Mouse (Mus musculus): Measurements from ENCODE around the gene Dio3. TPM values are rescaled to one million over a fixed set of nuclear protein-coding genes. Genes with fewer than 3 reads are reported as not detected.
A peak's percentile ranks its signal among the peaks of the same experiment; 100 is the strongest.

The Dio3 gene
- polyA plus RNA-seq, 1 experiment from 2014 or later, result 0.12 TPM

DNA sequence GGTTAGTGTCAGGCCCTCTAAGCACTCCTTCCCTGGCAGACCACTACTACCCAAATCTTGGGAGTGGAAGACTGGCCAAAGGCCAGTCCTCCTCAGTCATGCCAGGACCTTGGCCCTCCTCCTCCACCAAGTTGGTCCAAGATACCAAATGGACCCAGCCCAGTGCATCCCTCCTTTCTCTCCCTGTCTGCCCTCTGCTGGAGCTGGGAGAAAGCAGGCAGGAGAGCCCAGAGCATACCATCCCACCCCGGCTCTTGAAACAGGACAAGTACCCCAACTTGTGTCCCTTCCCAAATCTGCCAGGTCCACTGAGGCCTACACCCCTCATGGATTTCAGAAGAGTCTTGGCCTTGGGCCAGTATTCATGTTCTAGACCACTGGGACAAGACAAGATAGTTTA, 2.8 kb upstream of the Dio3 start:
- 0 out of 2 replicates have a peak, but pooled peaks have one; percentile 15 for TF ChIP-seq CTCF (IDR thresholded peaks at IDR 0.05; ENCODE audit: low read depth)
- Histone ChIP-seq H3K9ac (no peak overlapping the region), H3K27me3 (ENCODE audit: insufficient read depth, low read length) (peaks cover 64% of the 10 kb centered on the region), H3K27ac (ENCODE audit: low read depth) (no peak overlapping the region), H3K36me3 (ENCODE audit: insufficient read depth) (no peaks in the 10 kb centered on the region), H3K9me3 (ENCODE audit: low read depth, low read length) (no peaks in the 10 kb centered on the region), H3K4me1 (ENCODE audit: insufficient read depth) (no peaks in the 10 kb centered on the region), H3K4me3 (ENCODE audit: low read depth, low read length) (no peak overlapping the region), H3K4me2 (no peak overlapping the region)
- ATAC-seq (ENCODE audit: insufficient read depth) (no peak), DNase-seq (no peak)
- 73% methylated on average over 1 of the region's 1 CpGs for WGBS

- ATAC-seq (ENCODE audit: insufficient read depth), result 0 out of 2 replicates have a peak, but pooled peaks have one; percentile 7
- peak overlapping the region; percentile 72 for H3K4me2 ChIP-seq
- no peaks in the 10 kb centered on the region for H3K36me3 ChIP-seq (ENCODE audit: insufficient read depth)
- H3K9me3 ChIP-seq (ENCODE audit: low read depth, low read length), result no peaks in the 10 kb centered on the region
- peak overlapping the region; percentile 40 for H3K4me3 ChIP-seq (ENCODE audit: low read depth, low read length)
- DNase-seq, result peak; percentile 21
- no peak overlapping the region for H3K27ac ChIP-seq (ENCODE audit: low read depth)
- H3K9ac ChIP-seq, result no peak overlapping the region; the same call in 1 of the 2 replicates
- H3K27me3 ChIP-seq (ENCODE audit: insufficient read depth, low read length), result peaks cover 78% of the 10 kb centered on the region
- no peaks in the 10 kb centered on the region for H3K4me1 ChIP-seq (ENCODE audit: insufficient read depth)
- no peak for TF ChIP-seq CTCF (IDR thresholded peaks at IDR 0.05; ENCODE audit: low read depth)
- WGBS, result 1% methylated on average over 33 of the region's 33 CpGs
Measured at GRCm38 (mm10) chr12:110277259-110277964, 1.5 kb upstream of the Dio3 start.

DNA sequence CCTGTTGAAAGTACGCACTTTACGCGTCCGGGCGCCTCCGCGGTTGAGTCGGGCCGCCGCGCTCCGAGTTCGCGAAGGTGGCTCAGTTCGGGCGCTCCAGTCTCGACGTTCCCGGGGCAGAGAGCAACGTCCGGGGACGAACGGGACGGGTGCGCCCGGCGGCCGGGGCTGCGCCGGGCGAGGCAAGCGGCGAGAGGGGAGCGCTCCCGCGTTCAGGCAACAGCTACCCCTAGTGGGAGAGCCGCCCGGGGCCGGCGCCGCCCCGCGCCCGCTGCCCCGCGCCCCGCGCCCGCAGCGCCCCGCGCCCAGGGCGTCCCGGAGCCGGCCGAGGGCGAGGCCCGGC, 932 bp upstream of the Dio3 start:
- Histone ChIP-seq H3K4me1 (ENCODE audit: insufficient read depth) (no peaks in the 10 kb centered on the region), H3K27me3 (ENCODE audit: insufficient read depth, low read length) (peaks cover 83% of the 10 kb centered on the region), H3K36me3 (ENCODE audit: insufficient read depth) (no peaks in the 10 kb centered on the region), H3K9me3 (ENCODE audit: low read depth, low read length) (no peaks in the 10 kb centered on the region), H3K4me2 (peak overlapping the region; percentile 72), H3K4me3 (ENCODE audit: low read depth, low read length) (peak overlapping the region; percentile 40), H3K27ac (ENCODE audit: low read depth) (no peak overlapping the region), H3K9ac (peak overlapping the region; percentile 34; the same call in 1 of the 2 replicates)
- DNase-seq (peak; percentile 58), ATAC-seq (ENCODE audit: insufficient read depth) (0 out of 2 replicates have a peak, but pooled peaks have one; percentile 11)
- TF ChIP-seq CTCF (IDR thresholded peaks at IDR 0.05; ENCODE audit: low read depth), result no peak
- WGBS, result under 1% methylated on average over 56 of the region's 58 CpGs

- no peak overlapping the region for H3K27ac ChIP-seq (ENCODE audit: low read depth)
- peaks cover 95% of the 10 kb centered on the region for H3K27me3 ChIP-seq (ENCODE audit: insufficient read depth, low read length)
- H3K4me3 ChIP-seq (ENCODE audit: low read depth, low read length), result no peak overlapping the region
- no peaks in the 10 kb centered on the region for H3K36me3 ChIP-seq (ENCODE audit: insufficient read depth)
- DNase-seq (no peak), ATAC-seq (ENCODE audit: insufficient read depth) (no peak)
- H3K4me2 ChIP-seq, result no peak overlapping the region
- WGBS, result 1% methylated on average over 22 of the region's 22 CpGs
- TF ChIP-seq CTCF (IDR thresholded peaks at IDR 0.05; ENCODE audit: low read depth), result no peak
- no peaks in the 10 kb centered on the region for H3K4me1 ChIP-seq (ENCODE audit: insufficient read depth)
- no peak overlapping the region for H3K9ac ChIP-seq
- H3K9me3 ChIP-seq (ENCODE audit: low read depth, low read length), result no peaks in the 10 kb centered on the region
Measured at GRCm38 (mm10) chr12:110280373-110280772, 1.5 kb downstream of the Dio3 start.

GRCm38 (mm10) chr12:110283792-110284191, 4.9 kb downstream of the Dio3 start:
- TF ChIP-seq CTCF (IDR thresholded peaks at IDR 0.05; ENCODE audit: low read depth), result no peak
- H3K4me3 ChIP-seq (ENCODE audit: low read depth, low read length), result no peak overlapping the region
- 12% methylated on average over 4 of the region's 4 CpGs for WGBS
- no peak for ATAC-seq (ENCODE audit: insufficient read depth)
- no peak overlapping the region for H3K4me2 ChIP-seq
- H3K9me3 ChIP-seq (ENCODE audit: low read depth, low read length), result no peaks in the 10 kb centered on the region
- H3K27ac ChIP-seq (ENCODE audit: low read depth), result no peak overlapping the region
- no peak for DNase-seq
- no peak overlapping the region for H3K9ac ChIP-seq
- no peaks in the 10 kb centered on the region for H3K36me3 ChIP-seq (ENCODE audit: insufficient read depth)
- peaks cover 72% of the 10 kb centered on the region for H3K27me3 ChIP-seq (ENCODE audit: insufficient read depth, low read length)
- no peaks in the 10 kb centered on the region for H3K4me1 ChIP-seq (ENCODE audit: insufficient read depth)

DNA sequence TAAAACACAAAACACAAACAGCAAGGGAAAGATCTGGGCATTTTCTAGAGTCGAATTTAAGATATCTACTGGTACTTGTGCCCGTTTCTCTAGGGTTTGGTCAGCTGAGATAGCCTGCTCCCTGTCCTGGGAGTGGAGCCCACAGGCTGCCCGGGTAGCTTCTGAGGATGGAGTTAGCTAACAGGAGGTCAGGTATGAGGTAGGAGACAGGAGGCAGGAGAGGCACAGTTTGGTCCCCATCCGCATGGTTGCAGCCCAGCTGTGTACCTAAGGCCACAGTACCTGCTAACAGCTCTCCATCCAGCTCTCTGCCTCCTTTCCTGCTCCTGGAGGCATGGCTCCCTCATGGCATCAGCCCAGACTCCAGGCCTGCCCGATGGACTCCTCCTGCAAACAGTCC, 13.9 kb downstream of the Dio3 start:
- no peaks in the 10 kb centered on the region for H3K9me3 ChIP-seq (ENCODE audit: low read depth, low read length)
- no peak for DNase-seq

DNA sequence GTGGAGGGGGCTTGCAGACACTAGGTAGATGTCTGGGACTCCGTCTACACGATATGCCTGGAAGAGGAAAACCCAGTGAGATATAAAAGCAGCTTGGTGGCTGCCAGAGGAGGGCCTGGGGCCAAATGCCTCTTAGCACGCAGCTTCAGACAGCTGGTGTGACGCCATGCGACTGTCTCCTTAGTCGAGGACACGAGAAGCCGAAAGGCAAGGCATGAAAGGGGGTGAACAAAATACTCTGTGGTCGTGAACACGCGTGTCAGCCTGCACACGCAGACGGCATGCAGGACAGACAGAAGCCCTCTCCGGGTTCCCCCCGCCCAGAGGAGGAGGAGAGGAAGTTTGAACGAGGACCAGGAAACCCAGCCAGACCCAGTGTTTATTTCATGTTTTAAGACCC, 16.0 kb downstream of the Dio3 start:
- Histone ChIP-seq H3K27me3 (ENCODE audit: insufficient read depth, low read length) (no peaks in the 10 kb centered on the region), H3K36me3 (ENCODE audit: insufficient read depth) (no peaks in the 10 kb centered on the region), H3K4me3 (ENCODE audit: low read depth, low read length) (no peak overlapping the region), H3K9me3 (ENCODE audit: low read depth, low read length) (no peaks in the 10 kb centered on the region), H3K9ac (no peak overlapping the region), H3K27ac (ENCODE audit: low read depth) (no peak overlapping the region), H3K4me1 (ENCODE audit: insufficient read depth) (no peaks in the 10 kb centered on the region), H3K4me2 (no peak overlapping the region)
- TF ChIP-seq CTCF (IDR thresholded peaks at IDR 0.05; ENCODE audit: low read depth), result no peak
- ATAC-seq (ENCODE audit: insufficient read depth) (no peak), DNase-seq (peak; percentile 60)
- 55% methylated on average over 16 of the region's 16 CpGs for WGBS

More for the DNA sequence above, 13.9 kb downstream of the Dio3 start:
- WGBS, result 77% methylated on average over 5 of the region's 5 CpGs
- H3K4me2 ChIP-seq, result no peak overlapping the region
- no peak overlapping the region for H3K27ac ChIP-seq (ENCODE audit: low read depth)
- no peak overlapping the region for H3K4me3 ChIP-seq (ENCODE audit: low read depth, low read length)
- no peak overlapping the region for H3K9ac ChIP-seq
- H3K27me3 ChIP-seq (ENCODE audit: insufficient read depth, low read length), result no peaks in the 10 kb centered on the region
- no peaks in the 10 kb centered on the region for H3K4me1 ChIP-seq (ENCODE audit: insufficient read depth)
- no peak for TF ChIP-seq CTCF (IDR thresholded peaks at IDR 0.05; ENCODE audit: low read depth)
- ATAC-seq (ENCODE audit: insufficient read depth), result no peak
- no peaks in the 10 kb centered on the region for H3K36me3 ChIP-seq (ENCODE audit: insufficient read depth)

Measured in lung, embryonic 14.5 days (tissue).